Mouse (Mus musculus): Measurements from ENCODE around the gene Csrnp1. TPM values are rescaled to one million over a fixed set of nuclear protein-coding genes. Genes with fewer than 3 reads are reported as not detected.

Csrnp1 gene
- polyA plus RNA-seq, 1 experiment from 2014 or later = 0.75 TPM

DNA sequence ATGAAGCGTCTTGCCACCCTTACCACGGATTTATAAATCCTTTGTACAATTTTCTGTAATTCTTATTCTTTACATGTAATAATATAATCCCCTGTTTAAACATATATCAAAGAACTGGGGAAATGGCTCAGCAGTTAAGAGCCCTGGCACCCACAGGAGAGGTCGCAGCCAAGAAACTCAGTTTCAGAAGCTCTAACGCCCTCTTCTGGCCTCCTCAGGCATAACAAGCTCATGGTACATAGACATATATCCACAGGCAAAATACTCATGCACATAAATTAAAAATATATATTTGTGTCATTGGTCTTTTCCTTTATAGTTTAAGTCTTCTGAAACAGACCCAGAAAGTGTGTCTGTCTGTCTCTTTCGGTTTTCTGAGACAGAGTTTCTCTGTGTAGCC is 9.8 kb downstream of the Csrnp1 start:
- H3K9ac ChIP-seq (ENCODE audit: low read depth, low read length) = no peak overlapping the region
- H3K27me3 ChIP-seq (ENCODE audit: control insufficient read depth, insufficient read depth, low read depth, low read length) = no peaks in the 10 kb centered on the region
- H3K4me1 ChIP-seq (ENCODE audit: control insufficient read depth, insufficient read depth, low read length) = peaks cover 9% of the 10 kb centered on the region
- no peaks in the 10 kb centered on the region for H3K9me3 ChIP-seq (replicated peaks; ENCODE audit: control insufficient read depth, low read length, poor library complexity, severe bottlenecking)
- H3K4me3 ChIP-seq (ENCODE audit: low read depth, low read length) = no peak overlapping the region
- no peaks in the 10 kb centered on the region for H3K36me3 ChIP-seq (ENCODE audit: control insufficient read depth, insufficient read depth, low read length)
- H3K4me2 ChIP-seq (ENCODE audit: low read length) = no peak overlapping the region
- no peak for ATAC-seq
- 88% methylated on average over 5 of the region's 5 CpGs for WGBS
- no peak overlapping the region for H3K27ac ChIP-seq (ENCODE audit: low read length)

DNA sequence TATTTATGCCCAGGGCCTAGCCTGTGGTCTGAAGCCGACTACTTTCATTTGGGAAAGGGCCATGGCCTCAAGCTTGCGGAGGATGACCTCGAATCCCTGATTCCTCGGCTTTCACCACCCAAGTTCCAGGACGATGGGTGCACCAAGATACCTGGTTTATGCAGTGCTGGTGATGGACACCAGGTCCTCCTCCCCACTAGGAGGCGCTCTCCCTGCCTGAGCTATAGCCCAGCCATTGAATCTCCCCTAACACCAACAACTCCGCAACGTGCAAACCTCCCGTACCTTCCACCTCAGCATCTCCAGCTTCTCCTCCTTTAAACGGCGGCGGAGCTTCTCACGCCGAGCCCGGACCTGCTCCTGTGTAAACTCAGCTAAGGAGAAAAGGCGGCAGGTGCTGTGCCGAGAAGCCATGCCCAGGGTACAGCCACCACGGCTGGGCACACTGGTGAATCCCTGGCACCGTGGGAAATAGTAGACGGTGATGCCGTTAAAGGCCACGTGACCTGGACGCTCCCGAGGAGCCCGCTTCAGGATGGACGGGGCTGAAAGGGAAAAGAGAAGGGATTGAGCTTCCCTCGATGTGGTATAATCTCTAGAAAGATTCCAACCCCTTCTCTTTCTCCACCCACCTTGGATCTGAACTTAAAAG is 10.5 kb downstream of the Csrnp1 start:
- no peaks in the 10 kb centered on the region for H3K36me3 ChIP-seq (ENCODE audit: control insufficient read depth, insufficient read depth, low read length)
- no peak overlapping the region for H3K4me3 ChIP-seq (ENCODE audit: low read depth, low read length)
- WGBS = 92% methylated on average over 27 of the region's 27 CpGs
- H3K4me2 ChIP-seq (ENCODE audit: low read length) = no peak overlapping the region
- no peak overlapping the region for H3K27ac ChIP-seq (ENCODE audit: low read length)
- peaks cover 9% of the 10 kb centered on the region for H3K4me1 ChIP-seq (ENCODE audit: control insufficient read depth, insufficient read depth, low read length)
- no peak for ATAC-seq
- H3K9ac ChIP-seq (ENCODE audit: low read depth, low read length) = no peak overlapping the region
- no peaks in the 10 kb centered on the region for H3K27me3 ChIP-seq (ENCODE audit: control insufficient read depth, insufficient read depth, low read depth, low read length)
- no peaks in the 10 kb centered on the region for H3K9me3 ChIP-seq (replicated peaks; ENCODE audit: control insufficient read depth, low read length, poor library complexity, severe bottlenecking)

DNA sequence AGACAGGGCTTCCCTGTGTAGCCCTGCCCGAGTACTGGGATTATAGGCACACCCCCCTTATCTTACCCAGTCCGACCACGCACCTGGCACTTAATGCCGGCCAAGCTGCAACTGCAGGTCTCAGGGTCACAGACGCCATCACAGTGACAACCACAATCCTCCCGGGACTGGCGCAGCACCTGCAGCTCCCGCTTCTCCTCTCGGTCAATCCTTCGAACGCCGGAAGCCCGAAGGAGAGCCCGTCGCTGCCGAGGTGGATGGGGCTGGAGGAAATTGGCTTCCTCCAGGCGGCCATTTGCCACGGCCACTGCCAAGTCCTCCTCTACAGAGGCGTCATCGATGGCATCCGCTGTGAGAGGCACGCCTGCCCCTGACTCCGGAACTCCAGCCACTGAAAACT is 11.2 kb downstream of the Csrnp1 start:
- Histone ChIP-seq H3K27ac (ENCODE audit: low read length) (no peak overlapping the region), H3K36me3 (ENCODE audit: control insufficient read depth, insufficient read depth, low read length) (no peaks in the 10 kb centered on the region), H3K4me2 (ENCODE audit: low read length) (no peak overlapping the region), H3K27me3 (ENCODE audit: control insufficient read depth, insufficient read depth, low read depth, low read length) (no peaks in the 10 kb centered on the region), H3K4me1 (ENCODE audit: control insufficient read depth, insufficient read depth, low read length) (peaks cover 9% of the 10 kb centered on the region), H3K9me3 (replicated peaks; ENCODE audit: control insufficient read depth, low read length, poor library complexity, severe bottlenecking) (no peaks in the 10 kb centered on the region), H3K9ac (ENCODE audit: low read depth, low read length) (no peak overlapping the region), H3K4me3 (ENCODE audit: low read depth, low read length) (no peak overlapping the region)
- ATAC-seq = no peak
- WGBS = 84% methylated on average over 23 of the region's 23 CpGs

DNA sequence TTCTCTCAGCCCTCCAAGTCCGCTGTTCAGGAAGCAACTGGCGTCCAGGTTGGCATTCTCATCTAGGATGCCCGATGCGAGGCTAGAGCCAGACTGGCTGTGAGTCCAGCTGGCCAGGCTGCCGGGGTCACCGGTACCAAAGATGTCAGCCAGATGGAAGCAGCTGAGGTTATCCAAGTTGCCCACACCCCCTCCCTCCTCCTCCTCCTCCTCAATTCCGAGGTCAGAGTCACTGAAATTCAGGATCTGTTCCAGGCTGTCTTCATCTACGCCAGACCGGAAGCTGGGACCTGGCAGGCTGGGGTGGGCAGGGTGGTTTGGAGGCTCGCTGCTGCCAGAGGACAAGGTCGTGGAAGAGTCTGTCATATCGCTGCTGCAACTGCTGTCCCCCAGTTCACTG is 11.9 kb downstream of the Csrnp1 start:
- Histone ChIP-seq H3K9me3 (replicated peaks; ENCODE audit: control insufficient read depth, low read length, poor library complexity, severe bottlenecking) (no peaks in the 10 kb centered on the region), H3K27me3 (ENCODE audit: control insufficient read depth, insufficient read depth, low read depth, low read length) (no peaks in the 10 kb centered on the region), H3K4me1 (ENCODE audit: control insufficient read depth, insufficient read depth, low read length) (peaks cover 9% of the 10 kb centered on the region), H3K27ac (ENCODE audit: low read length) (no peak overlapping the region), H3K9ac (ENCODE audit: low read depth, low read length) (no peak overlapping the region), H3K4me3 (ENCODE audit: low read depth, low read length) (no peak overlapping the region), H3K36me3 (ENCODE audit: control insufficient read depth, insufficient read depth, low read length) (no peaks in the 10 kb centered on the region), H3K4me2 (ENCODE audit: low read length) (no peak overlapping the region)
- no peak for ATAC-seq
- 83% methylated on average over 12 of the region's 12 CpGs for WGBS

DNA sequence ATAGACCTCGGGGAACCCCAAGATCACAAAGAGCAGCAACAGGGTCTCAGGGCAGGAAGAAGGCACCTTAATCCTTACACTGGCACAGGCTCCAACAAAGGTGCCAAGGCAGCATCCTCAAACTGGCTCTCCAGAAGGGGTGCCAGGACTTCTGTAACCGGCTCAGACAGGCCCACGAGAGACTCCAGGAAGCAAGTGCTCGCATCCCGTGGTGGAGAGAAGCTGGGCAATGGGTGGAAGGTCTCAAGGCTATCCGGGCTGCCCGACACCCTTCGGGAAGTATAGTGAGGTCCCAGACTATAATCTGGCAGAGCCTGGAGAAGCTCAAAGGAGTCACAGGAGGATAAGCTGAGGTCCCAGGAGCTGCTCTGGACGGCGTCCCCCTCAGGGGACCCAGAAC is 12.3 kb downstream of the Csrnp1 start:
- H3K4me2 ChIP-seq (ENCODE audit: low read length) = no peak overlapping the region
- H3K27me3 ChIP-seq (ENCODE audit: control insufficient read depth, insufficient read depth, low read depth, low read length) = no peaks in the 10 kb centered on the region
- no peak for ATAC-seq
- H3K36me3 ChIP-seq (ENCODE audit: control insufficient read depth, insufficient read depth, low read length) = no peaks in the 10 kb centered on the region
- H3K27ac ChIP-seq (ENCODE audit: low read length) = no peak overlapping the region
- H3K9me3 ChIP-seq (replicated peaks; ENCODE audit: control insufficient read depth, low read length, poor library complexity, severe bottlenecking) = no peaks in the 10 kb centered on the region
- H3K9ac ChIP-seq (ENCODE audit: low read depth, low read length) = no peak overlapping the region
- H3K4me3 ChIP-seq (ENCODE audit: low read depth, low read length) = no peak overlapping the region
- WGBS = 91% methylated on average over 10 of the region's 10 CpGs
- H3K4me1 ChIP-seq (ENCODE audit: control insufficient read depth, insufficient read depth, low read length) = peaks cover 9% of the 10 kb centered on the region

DNA sequence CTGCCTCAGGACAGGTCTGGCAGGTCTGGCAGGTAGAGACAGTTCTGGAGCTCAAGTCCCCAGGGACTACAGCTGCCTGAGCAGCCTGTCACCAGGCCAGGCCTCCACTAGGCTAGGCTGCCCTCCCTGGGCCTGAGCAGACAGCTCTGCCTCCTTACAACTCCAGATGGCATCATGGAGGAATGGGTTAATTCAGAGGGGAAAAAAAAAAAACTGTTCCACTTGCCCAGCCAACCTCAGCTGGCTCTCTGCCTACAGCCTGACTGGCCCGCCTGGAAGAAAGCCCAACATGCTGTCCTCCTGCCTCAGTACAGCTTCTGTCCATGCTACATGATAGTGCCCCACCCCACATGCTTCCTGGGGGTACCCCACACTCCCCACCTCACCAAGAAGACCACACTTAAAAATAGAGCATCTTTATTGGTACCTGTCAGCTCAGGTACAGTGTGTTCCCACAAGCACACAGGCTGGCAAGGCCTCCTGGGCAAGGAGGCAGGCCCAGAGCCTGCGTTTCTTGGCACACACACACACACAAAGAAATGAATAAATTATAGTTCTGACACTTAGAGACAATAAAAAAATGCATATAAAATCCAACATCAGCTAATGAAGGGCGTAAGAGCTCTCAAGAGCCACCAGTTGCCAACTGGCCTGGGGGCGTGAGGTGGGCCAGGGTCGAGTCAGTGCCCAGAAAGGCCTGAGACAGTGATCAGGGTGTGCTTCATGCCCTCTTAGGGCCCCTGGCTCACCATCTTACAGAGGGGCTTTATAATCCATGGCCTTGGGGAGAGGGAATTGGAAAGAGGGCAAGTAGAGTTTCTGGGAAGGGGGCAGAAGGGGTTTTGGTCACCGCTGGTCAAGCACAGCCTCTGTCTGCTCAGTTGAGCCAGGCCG is 13.4 kb downstream of the Csrnp1 start:
- Histone ChIP-seq H3K27me3 (ENCODE audit: control insufficient read depth, insufficient read depth, low read depth, low read length) (no peaks in the 10 kb centered on the region), H3K4me1 (ENCODE audit: control insufficient read depth, insufficient read depth, low read length) (peaks cover 9% of the 10 kb centered on the region), H3K27ac (ENCODE audit: low read length) (0 out of 2 replicates have a peak overlapping the region, but pooled peaks have one; percentile 42), H3K4me3 (ENCODE audit: low read depth, low read length) (no peak overlapping the region), H3K9me3 (replicated peaks; ENCODE audit: control insufficient read depth, low read length, poor library complexity, severe bottlenecking) (no peaks in the 10 kb centered on the region), H3K4me2 (ENCODE audit: low read length) (no peak overlapping the region), H3K36me3 (ENCODE audit: control insufficient read depth, insufficient read depth, low read length) (no peaks in the 10 kb centered on the region), H3K9ac (ENCODE audit: low read depth, low read length) (no peak overlapping the region)
- ATAC-seq = peak; percentile 64
- WGBS = 71% methylated on average over 7 of the region's 7 CpGs

DNA sequence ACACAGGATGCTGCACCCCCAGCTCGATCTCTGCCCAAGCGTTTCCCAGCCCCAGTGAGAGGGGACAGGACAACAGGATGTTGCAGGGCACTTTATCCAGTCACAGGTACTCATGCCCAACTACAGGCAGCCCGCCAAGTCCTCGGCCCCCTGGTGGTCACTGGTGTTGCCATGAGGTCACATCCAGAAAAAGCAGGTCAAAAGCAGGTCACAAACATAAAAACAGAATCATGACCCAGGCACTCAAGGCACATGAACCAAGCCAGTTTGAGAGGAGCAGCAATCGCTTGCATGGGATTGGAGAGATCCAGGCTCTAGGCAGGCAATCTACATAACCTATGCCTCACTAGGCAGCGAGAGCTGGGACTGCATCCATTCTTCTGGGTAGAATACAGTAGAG is 14.2 kb downstream of the Csrnp1 start:
- ATAC-seq = 0 out of 2 replicates have a peak, but pooled peaks have one; percentile 33
- Histone ChIP-seq H3K9ac (ENCODE audit: low read depth, low read length) (no peak overlapping the region), H3K4me2 (ENCODE audit: low read length) (no peak overlapping the region), H3K4me1 (ENCODE audit: control insufficient read depth, insufficient read depth, low read length) (peaks cover 9% of the 10 kb centered on the region), H3K36me3 (ENCODE audit: control insufficient read depth, insufficient read depth, low read length) (no peaks in the 10 kb centered on the region), H3K27ac (ENCODE audit: low read length) (0 out of 2 replicates have a peak overlapping the region, but pooled peaks have one; percentile 42), H3K9me3 (replicated peaks; ENCODE audit: control insufficient read depth, low read length, poor library complexity, severe bottlenecking) (no peaks in the 10 kb centered on the region), H3K4me3 (ENCODE audit: low read depth, low read length) (no peak overlapping the region), H3K27me3 (ENCODE audit: control insufficient read depth, insufficient read depth, low read depth, low read length) (no peaks in the 10 kb centered on the region)
- WGBS = 48% methylated on average over 6 of the region's 6 CpGs

DNA sequence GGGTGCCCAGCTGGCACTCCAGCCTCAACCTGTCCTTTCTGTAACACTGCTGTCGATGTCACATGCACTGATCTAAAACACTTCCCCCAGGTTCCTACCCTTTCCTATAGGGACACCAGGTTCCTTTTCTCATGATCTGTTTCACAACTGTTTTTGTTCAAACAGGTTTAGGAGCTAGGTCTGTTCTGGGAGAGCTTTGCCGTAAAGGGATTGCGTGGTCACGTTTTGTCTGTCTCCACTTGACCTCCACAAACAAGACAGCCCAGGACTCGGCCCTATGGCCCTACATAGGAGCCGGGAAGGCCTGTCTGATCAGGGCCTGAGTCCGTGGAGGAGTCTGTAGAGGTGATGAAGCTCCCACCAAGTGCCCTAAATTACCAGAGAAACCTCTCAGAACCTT is 14.6 kb downstream of the Csrnp1 start:
- no peak overlapping the region for H3K27ac ChIP-seq (ENCODE audit: low read length)
- no peak overlapping the region for H3K4me3 ChIP-seq (ENCODE audit: low read depth, low read length)
- WGBS = 83% methylated on average over 7 of the region's 7 CpGs
- no peaks in the 10 kb centered on the region for H3K36me3 ChIP-seq (ENCODE audit: control insufficient read depth, insufficient read depth, low read length)
- H3K27me3 ChIP-seq (ENCODE audit: control insufficient read depth, insufficient read depth, low read depth, low read length) = no peaks in the 10 kb centered on the region
- no peak overlapping the region for H3K9ac ChIP-seq (ENCODE audit: low read depth, low read length)
- ATAC-seq = no peak
- H3K4me2 ChIP-seq (ENCODE audit: low read length) = no peak overlapping the region
- no peaks in the 10 kb centered on the region for H3K9me3 ChIP-seq (replicated peaks; ENCODE audit: control insufficient read depth, low read length, poor library complexity, severe bottlenecking)
- peaks cover 9% of the 10 kb centered on the region for H3K4me1 ChIP-seq (ENCODE audit: control insufficient read depth, insufficient read depth, low read length)
